Mouse (Mus musculus): ENCODE measurements at regions not wholly inside any gene's neighbourhood (a gene's known extent, or its start where the extent isn't known, plus 50 kb on each side); places are given as distances from the start of the nearest gene placed in this dataset.
A peak's percentile ranks its signal among the peaks of the same experiment; 100 is the strongest.

GRCm38 (mm10) chr7:72543501-72543900, 237.1 kb upstream of the Mctp2 start:
- Histone ChIP-seq H3K9me3 (replicated peaks) (no peaks in the 10 kb centered on the region; the same call in 1 of the 2 replicates), H3K4me3 (no peak overlapping the region), H3K36me3 (ENCODE audit: poor library complexity, severe bottlenecking) (no peaks in the 10 kb centered on the region), H3K4me1 (peaks cover 20% of the 10 kb centered on the region), H3K27me3 (no peaks in the 10 kb centered on the region), H3K27ac (no peak overlapping the region), H3K9ac (no peak overlapping the region), H3K4me2 (no peak overlapping the region)
- ATAC-seq = no peak
- 84% methylated on average over 4 of the region's 4 CpGs for WGBS

GRCm38 (mm10) chr7:72543946-72544345, 237.5 kb upstream of the Mctp2 start:
- Histone ChIP-seq H3K9ac (no peak overlapping the region), H3K36me3 (ENCODE audit: poor library complexity, severe bottlenecking) (no peaks in the 10 kb centered on the region), H3K4me2 (no peak overlapping the region), H3K4me3 (no peak overlapping the region), H3K27ac (0 out of 2 replicates have a peak overlapping the region, but pooled peaks have one; percentile 7), H3K9me3 (replicated peaks) (no peaks in the 10 kb centered on the region; the same call in 1 of the 2 replicates), H3K27me3 (no peaks in the 10 kb centered on the region), H3K4me1 (peaks cover 20% of the 10 kb centered on the region)
- 35% methylated on average over 4 of the region's 4 CpGs for WGBS
- ATAC-seq = peak; percentile 43; the same call in 1 of the 2 replicates

DNA sequence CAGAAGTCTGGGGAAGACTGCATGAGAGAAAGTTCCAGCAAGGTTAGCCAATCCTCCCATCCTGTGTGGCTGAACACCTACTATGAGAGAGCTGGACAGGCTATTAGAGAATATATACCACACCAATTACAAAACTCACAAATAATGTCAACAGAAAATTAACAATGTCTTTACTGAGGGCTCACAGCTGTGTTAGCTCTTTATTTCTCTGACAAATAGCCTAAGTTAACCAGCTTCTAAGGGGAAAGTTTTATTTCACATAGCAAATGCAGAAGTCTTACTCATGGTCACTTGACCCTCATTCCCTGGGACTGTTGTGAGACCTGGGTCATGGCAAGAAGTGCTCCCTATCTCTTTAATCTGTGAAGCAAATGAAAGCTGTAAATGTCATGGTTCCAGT, 261.0 kb upstream of the Mctp2 start:
- Histone ChIP-seq H3K9ac (no peak overlapping the region), H3K36me3 (ENCODE audit: poor library complexity, severe bottlenecking) (no peaks in the 10 kb centered on the region), H3K4me1 (no peaks in the 10 kb centered on the region), H3K4me3 (no peak overlapping the region), H3K27me3 (no peaks in the 10 kb centered on the region), H3K4me2 (no peak overlapping the region), H3K9me3 (replicated peaks) (no peaks in the 10 kb centered on the region), H3K27ac (no peak overlapping the region)
- no peak for ATAC-seq

GRCm38 (mm10) chr7:72569177-72569576, 262.8 kb upstream of the Mctp2 start:
- no peak for ATAC-seq
- Histone ChIP-seq H3K36me3 (ENCODE audit: poor library complexity, severe bottlenecking) (no peaks in the 10 kb centered on the region), H3K9ac (no peak overlapping the region), H3K4me2 (no peak overlapping the region), H3K27ac (no peak overlapping the region), H3K9me3 (replicated peaks) (no peaks in the 10 kb centered on the region), H3K4me1 (no peaks in the 10 kb centered on the region), H3K27me3 (no peaks in the 10 kb centered on the region), H3K4me3 (no peak overlapping the region)

- no peak overlapping the region for H3K27ac ChIP-seq
- 84% methylated on average over 1 of the region's 1 CpGs for WGBS
Observed at GRCm38 (mm10) chr7:72574316-72574715, 267.9 kb upstream of the Mctp2 start.

GRCm38 (mm10) chr7:72584427-72584826, 278.0 kb upstream of the Mctp2 start:
- no peaks in the 10 kb centered on the region for H3K9me3 ChIP-seq (replicated peaks)
- H3K4me2 ChIP-seq = no peak overlapping the region
- no peaks in the 10 kb centered on the region for H3K4me1 ChIP-seq
- H3K36me3 ChIP-seq (ENCODE audit: poor library complexity, severe bottlenecking) = no peaks in the 10 kb centered on the region
- no peak for ATAC-seq
- no peak overlapping the region for H3K4me3 ChIP-seq
- WGBS = 83% methylated on average over 3 of the region's 3 CpGs
- no peak overlapping the region for H3K9ac ChIP-seq
- H3K27ac ChIP-seq = no peak overlapping the region
- H3K27me3 ChIP-seq = no peaks in the 10 kb centered on the region

More at GRCm38 (mm10) chr7:72574316-72574715, 267.9 kb upstream of the Mctp2 start:
- Histone ChIP-seq H3K36me3 (ENCODE audit: poor library complexity, severe bottlenecking) (no peaks in the 10 kb centered on the region), H3K9ac (no peak overlapping the region), H3K27me3 (no peaks in the 10 kb centered on the region), H3K4me2 (no peak overlapping the region), H3K9me3 (replicated peaks) (no peaks in the 10 kb centered on the region), H3K4me3 (no peak overlapping the region), H3K4me1 (no peaks in the 10 kb centered on the region)
- ATAC-seq = peak; percentile 36; the same call in 1 of the 2 replicates

DNA sequence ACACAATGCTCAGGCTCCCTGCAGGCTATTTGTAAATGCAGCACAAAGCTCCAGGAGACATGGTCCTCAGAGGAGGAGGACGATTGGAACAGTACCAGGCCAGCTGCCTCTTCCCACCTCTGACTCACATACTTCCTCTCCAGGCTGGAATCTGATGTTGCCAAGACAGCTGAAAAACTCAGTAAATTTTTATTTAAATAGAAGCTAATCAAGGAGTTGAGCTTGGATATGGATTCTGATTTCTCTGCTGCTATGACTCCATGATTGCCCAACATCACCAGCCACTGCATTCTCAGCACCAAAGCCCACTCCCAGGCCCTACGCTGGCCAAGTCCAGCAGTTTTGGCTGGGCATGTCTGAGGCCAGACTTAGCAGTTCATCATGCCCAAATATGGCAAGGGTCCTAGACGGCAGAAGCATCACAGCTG, 282.8 kb upstream of the Mctp2 start:
- H3K9me3 ChIP-seq (replicated peaks) = no peaks in the 10 kb centered on the region
- no peaks in the 10 kb centered on the region for H3K27me3 ChIP-seq
- no peak overlapping the region for H3K9ac ChIP-seq
- H3K36me3 ChIP-seq (ENCODE audit: poor library complexity, severe bottlenecking) = no peaks in the 10 kb centered on the region
- no peak overlapping the region for H3K4me3 ChIP-seq
- H3K4me2 ChIP-seq = no peak overlapping the region
- no peak for ATAC-seq
- H3K4me1 ChIP-seq = no peaks in the 10 kb centered on the region
- no peak overlapping the region for H3K27ac ChIP-seq
- WGBS = 77% methylated on average over 3 of the region's 3 CpGs

DNA sequence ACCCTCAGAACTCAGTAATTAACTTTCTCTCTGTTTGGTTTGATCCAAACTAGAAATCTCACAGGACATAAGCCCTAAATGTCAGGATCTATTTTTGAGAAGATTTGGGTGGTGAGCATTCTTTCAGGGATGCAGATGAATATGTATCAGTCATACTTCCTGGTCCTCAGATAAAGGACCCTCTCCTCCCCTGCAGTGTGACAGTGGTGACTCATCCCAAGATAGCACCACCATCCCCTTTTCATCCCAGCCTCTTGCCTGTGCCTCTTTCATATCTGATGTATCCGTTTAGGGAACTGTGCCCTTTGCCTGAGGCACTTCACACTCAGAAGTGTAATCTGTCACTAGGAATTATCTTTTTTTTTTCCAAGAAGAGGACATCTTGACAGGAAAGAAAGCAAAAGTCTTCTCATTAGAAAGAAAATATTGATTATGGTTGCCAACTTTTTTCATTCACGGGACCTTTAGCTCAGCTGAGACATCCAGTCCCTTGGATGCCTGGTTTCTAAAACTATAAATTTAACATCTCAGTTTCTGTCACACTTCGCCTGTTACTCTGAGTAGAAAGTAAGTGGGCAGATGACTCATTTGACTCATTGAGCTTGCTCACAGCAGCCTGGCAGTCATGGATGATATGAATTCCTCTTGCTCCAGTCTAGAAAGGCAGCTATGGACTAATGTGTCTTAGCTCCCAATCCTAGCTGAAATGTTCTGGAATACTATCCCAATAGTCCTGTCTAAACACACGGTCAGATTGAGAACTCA, 284.1 kb upstream of the Mctp2 start:
- H3K4me3 ChIP-seq = no peak overlapping the region
- H3K27me3 ChIP-seq = no peaks in the 10 kb centered on the region
- WGBS = 85% methylated on average over 4 of the region's 4 CpGs
- no peaks in the 10 kb centered on the region for H3K9me3 ChIP-seq (replicated peaks)
- no peak overlapping the region for H3K9ac ChIP-seq
- ATAC-seq = no peak
- no peaks in the 10 kb centered on the region for H3K4me1 ChIP-seq
- H3K4me2 ChIP-seq = no peak overlapping the region
- no peaks in the 10 kb centered on the region for H3K36me3 ChIP-seq (ENCODE audit: poor library complexity, severe bottlenecking)
- no peak overlapping the region for H3K27ac ChIP-seq

DNA sequence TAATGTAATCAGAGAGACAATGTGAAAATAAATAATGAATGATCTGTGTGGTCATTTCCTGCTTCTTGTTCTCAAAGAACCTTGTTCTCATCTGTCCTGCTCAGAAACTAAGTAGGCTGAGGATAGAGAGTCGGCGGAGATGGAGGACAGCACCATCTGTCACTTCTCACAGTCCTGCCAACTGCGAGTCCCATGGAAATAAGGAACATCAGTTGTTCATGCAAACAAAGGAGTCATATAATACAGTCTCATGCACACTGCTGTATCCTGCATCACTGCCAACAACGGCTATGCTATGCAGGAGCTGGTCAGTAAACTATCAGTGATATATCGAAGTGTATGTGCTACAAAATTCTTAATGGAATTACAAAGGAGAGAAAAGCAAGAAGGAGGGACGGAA, 285.7 kb upstream of the Mctp2 start:
- H3K27ac ChIP-seq = peak overlapping the region; percentile 76
- H3K36me3 ChIP-seq (ENCODE audit: poor library complexity, severe bottlenecking) = no peaks in the 10 kb centered on the region
- H3K4me2 ChIP-seq = no peak overlapping the region
- no peak overlapping the region for H3K9ac ChIP-seq
- H3K4me1 ChIP-seq = no peaks in the 10 kb centered on the region
- peak; percentile 92 for ATAC-seq
- H3K9me3 ChIP-seq (replicated peaks) = no peaks in the 10 kb centered on the region
- WGBS = 63% methylated on average over 6 of the region's 6 CpGs
- H3K27me3 ChIP-seq = no peaks in the 10 kb centered on the region
- no peak overlapping the region for H3K4me3 ChIP-seq

GRCm38 (mm10) chr7:72592649-72593048, 286.2 kb upstream of the Mctp2 start:
- Histone ChIP-seq H3K4me1 (no peaks in the 10 kb centered on the region), H3K27me3 (no peaks in the 10 kb centered on the region), H3K27ac (peak overlapping the region; percentile 76), H3K4me3 (no peak overlapping the region), H3K9ac (no peak overlapping the region), H3K9me3 (replicated peaks) (no peaks in the 10 kb centered on the region), H3K4me2 (no peak overlapping the region), H3K36me3 (ENCODE audit: poor library complexity, severe bottlenecking) (no peaks in the 10 kb centered on the region)
- 61% methylated on average over 3 of the region's 3 CpGs for WGBS
- ATAC-seq = peak; percentile 89

- Histone ChIP-seq H3K4me2 (no peak overlapping the region), H3K9ac (no peak overlapping the region), H3K27ac (no peak overlapping the region), H3K36me3 (ENCODE audit: poor library complexity, severe bottlenecking) (no peaks in the 10 kb centered on the region), H3K27me3 (no peaks in the 10 kb centered on the region), H3K4me1 (no peaks in the 10 kb centered on the region), H3K4me3 (no peak overlapping the region), H3K9me3 (replicated peaks) (no peaks in the 10 kb centered on the region)
- WGBS = 75% methylated on average over 1 of the region's 1 CpGs
- ATAC-seq = peak; percentile 63; the same call in 1 of the 2 replicates
Observed at GRCm38 (mm10) chr7:72593259-72593658, 286.9 kb upstream of the Mctp2 start.

DNA sequence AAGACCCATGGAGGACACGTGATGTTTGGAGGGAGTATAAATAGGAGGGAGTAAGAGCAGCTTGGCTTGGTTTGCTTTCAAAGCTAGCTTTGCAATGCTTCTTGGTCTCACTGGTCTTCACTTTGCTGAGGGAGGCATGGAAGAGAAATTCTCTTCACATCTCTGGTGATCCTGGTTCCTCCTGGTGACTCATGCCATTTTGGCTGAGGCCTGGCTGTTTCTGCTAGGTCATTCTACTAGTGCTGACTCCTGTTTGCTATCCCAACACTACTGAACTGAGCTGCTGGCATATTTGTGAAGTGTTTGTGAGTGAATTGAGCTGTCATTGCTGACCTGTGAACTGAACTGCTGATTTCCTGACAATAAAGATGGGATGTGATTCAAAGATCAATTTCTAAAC, 288.3 kb upstream of the Mctp2 start:
- ATAC-seq = no peak
- H3K9me3 ChIP-seq (replicated peaks) = no peaks in the 10 kb centered on the region
- H3K4me1 ChIP-seq = no peaks in the 10 kb centered on the region
- H3K4me3 ChIP-seq = no peak overlapping the region
- no peaks in the 10 kb centered on the region for H3K36me3 ChIP-seq (ENCODE audit: poor library complexity, severe bottlenecking)
- H3K9ac ChIP-seq = no peak overlapping the region
- H3K27ac ChIP-seq = no peak overlapping the region
- no peak overlapping the region for H3K4me2 ChIP-seq
- 97% methylated on average over 1 of the region's 1 CpGs for WGBS
- no peaks in the 10 kb centered on the region for H3K27me3 ChIP-seq

DNA sequence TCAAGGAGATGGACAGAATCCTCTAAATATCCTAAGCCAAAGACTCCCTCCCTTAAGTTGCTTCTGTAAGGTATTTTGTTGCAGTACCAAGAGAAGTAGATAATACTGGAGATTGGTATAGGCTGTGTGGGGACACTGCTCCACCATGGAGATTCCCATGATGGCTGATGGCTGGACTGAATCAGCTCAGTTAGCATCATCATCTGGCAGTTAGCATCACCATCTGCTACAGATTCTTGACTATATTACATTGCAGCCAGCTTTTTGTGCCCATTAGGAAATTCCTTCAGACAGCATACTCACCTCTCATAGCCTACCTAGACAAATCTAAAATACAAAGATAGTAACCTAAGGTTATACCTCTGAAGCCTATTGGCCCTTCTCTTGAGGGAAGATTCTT, 290.6 kb upstream of the Mctp2 start:
- Histone ChIP-seq H3K9ac (no peak overlapping the region), H3K9me3 (replicated peaks) (no peaks in the 10 kb centered on the region), H3K36me3 (ENCODE audit: poor library complexity, severe bottlenecking) (no peaks in the 10 kb centered on the region), H3K4me1 (peaks cover 4% of the 10 kb centered on the region; the same call in 1 of the 2 replicates), H3K27ac (no peak overlapping the region), H3K4me3 (no peak overlapping the region), H3K27me3 (no peaks in the 10 kb centered on the region), H3K4me2 (no peak overlapping the region)
- no peak for ATAC-seq

Data from forebrain, embryonic 13.5 days (tissue).